Mouse (Mus musculus) bone marrow, adult 2 months (tissue): ENCODE measurements around the gene Amotl1.
"Not testable (repeated sequence)": the region's sequence is repeated elsewhere in the genome, so short reads cannot be mapped to it uniquely, and the experiment has no call there.

ENCODE experiments used
- CTCF ChIP-seq: fragments of 200-500 bp; IDR thresholded peaks from 2 replicates; pipeline ENCODE4 v1.5.1; 2011; ENCODE audit warnings: low read length, control low read depth; ENCODE audit not compliant: control insufficient read depth, insufficient read depth
- POLR2A ChIP-seq: fragments of 200-500 bp; IDR thresholded peaks from 2 replicates; pipeline ENCODE4 v1.6.1; 2011; ENCODE audit warnings: low read depth, mild to moderate bottlenecking, control low read depth, low read length, borderline replicate concordance; ENCODE audit not compliant: control insufficient read depth

DNA sequence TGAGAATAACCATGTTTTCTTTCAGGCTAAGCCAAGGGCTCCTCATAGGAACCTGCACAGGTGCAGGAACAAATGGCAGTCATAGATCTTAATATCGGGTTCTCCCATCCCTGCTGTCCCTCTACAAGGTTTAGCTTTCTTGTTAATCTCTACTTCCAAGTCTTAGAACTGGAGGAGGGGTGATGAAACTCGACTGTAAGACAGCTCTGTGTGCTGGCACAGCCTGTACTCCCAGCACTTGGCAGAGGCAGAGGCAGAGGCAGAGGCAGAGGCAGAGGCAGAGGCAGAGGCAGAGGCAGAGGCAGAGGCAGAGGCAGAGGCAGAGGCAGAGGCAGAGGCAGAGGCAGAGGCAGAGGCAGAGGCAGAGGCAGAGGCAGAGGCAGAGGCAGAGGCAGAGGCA, 68.5 kb downstream of the Amotl1 start:
- not testable (repeated sequence) for TF ChIP-seq CTCF, POLR2A
